Mouse (Mus musculus): ENCODE data around the gene Mfrp.

The Mfrp gene

GRCm38 (mm10) chr9:44131276-44131590, 29.7 kb downstream of the Mfrp start:
- no peak for DNase-seq

GRCm38 (mm10) chr9:44132200-44132599, 30.7 kb downstream of the Mfrp start:
- DNase-seq, result no peak

GRCm38 (mm10) chr9:44133287-44133686, 31.8 kb downstream of the Mfrp start:
- DNase-seq, result no peak

GRCm38 (mm10) chr9:44134101-44134850, 32.7 kb downstream of the Mfrp start, which contains the start of gene Mcam:
Gene Mcam, plus strand, starts transcription at chr9:44134469.
- DNase-seq, result no peak

- DNase-seq, result no peak
Observed at GRCm38 (mm10) chr9:44134851-44135730, 33.6 kb downstream of the Mfrp start.

- DNase-seq, result no peak
Observed at GRCm38 (mm10) chr9:44135731-44136411, 34.3 kb downstream of the Mfrp start.

- no peak for DNase-seq
Observed at GRCm38 (mm10) chr9:44137846-44138245, 36.3 kb downstream of the Mfrp start.

- no peak for DNase-seq
Observed at GRCm38 (mm10) chr9:44141951-44142350, 40.4 kb downstream of the Mfrp start.

- DNase-seq, result no peak
Observed at GRCm38 (mm10) chr9:44143421-44143820, 41.9 kb downstream of the Mfrp start.

- DNase-seq, result no peak
Observed at GRCm38 (mm10) chr9:44144023-44144717, 42.6 kb downstream of the Mfrp start.

GRCm38 (mm10) chr9:44144718-44145060, 43.2 kb downstream of the Mfrp start:
- DNase-seq, result no peak

GRCm38 (mm10) chr9:44147290-44147689, 45.8 kb downstream of the Mfrp start:
- DNase-seq, result no peak

Data from right cerebral cortex, adult 18-20 months (tissue).